25 mouse cellular contexts compared by ENCODE assay signal in genomic region chr11:79990120-79990519, GRCm38 (mm10).
"Had no signal": no experiment of that assay in that cellular context is flagged by ENCODE, and none has a peak within 500 bp of the region (broad histone marks: within the 10 kb centered on the region; RNA-seq: fewer than 3 reads in every experiment).

No protein-coding gene starts in this region.

- H3K27ac ChIP-seq: embryonic facial prominence, embryonic 10.5 days; embryonic facial prominence, embryonic 12.5 days; embryonic facial prominence, embryonic 13.5 days; embryonic facial prominence, embryonic 15.5 days; forebrain, embryonic 10.5 days; forebrain, embryonic 12.5 days; forebrain, embryonic 13.5 days; forebrain, embryonic 15.5 days; gastrocnemius, adult 2 months; heart, adult 2 months had no signal

- H3K4me3 ChIP-seq: embryonic facial prominence, embryonic 10.5 days; embryonic facial prominence, embryonic 12.5 days; embryonic facial prominence, embryonic 13.5 days; embryonic facial prominence, embryonic 15.5 days; erythroblast, embryonic 14.5 days; forebrain, embryonic 10.5 days; forebrain, embryonic 12.5 days; forebrain, embryonic 13.5 days; forebrain, embryonic 15.5 days; gastrocnemius, adult 2 months; heart, adult 2 months had no signal

- H3K4me1 ChIP-seq: embryonic facial prominence, embryonic 15.5 days had no signal

- H3K27me3 ChIP-seq: embryonic facial prominence, embryonic 12.5 days; embryonic facial prominence, embryonic 13.5 days; embryonic facial prominence, embryonic 15.5 days; forebrain, embryonic 12.5 days; forebrain, embryonic 13.5 days; forebrain, embryonic 15.5 days had no signal

- DNase-seq: cerebellum, adult 9-10 months; cerebellum, adult 9-11 months; cerebellum, postnatal 10 days; cerebellum, postnatal 14 days; cerebellum, postnatal 25 days; cerebellum, postnatal 36 days; embryo, embryonic 11 days; forebrain, postnatal 0 days; gastrocnemius, adult 2 months; gastrocnemius, postnatal 10 days; gastrocnemius, postnatal 14 days; gastrocnemius, postnatal 25 days; gastrocnemius, postnatal 36 days; heart, adult 11 months; heart, adult 18-20 months; heart, adult 2 months had no signal

- H3K9me3 ChIP-seq: embryonic facial prominence, embryonic 10.5 days; embryonic facial prominence, embryonic 12.5 days; embryonic facial prominence, embryonic 13.5 days; embryonic facial prominence, embryonic 15.5 days; forebrain, embryonic 10.5 days; forebrain, embryonic 12.5 days; forebrain, embryonic 13.5 days; forebrain, embryonic 15.5 days had no signal

- H3K36me3 ChIP-seq: embryonic facial prominence, embryonic 12.5 days; embryonic facial prominence, embryonic 13.5 days; embryonic facial prominence, embryonic 15.5 days; forebrain, embryonic 12.5 days; forebrain, embryonic 15.5 days had no signal

- H3K9ac ChIP-seq: embryonic facial prominence, embryonic 12.5 days; embryonic facial prominence, embryonic 13.5 days; embryonic facial prominence, embryonic 15.5 days; forebrain, embryonic 12.5 days; forebrain, embryonic 13.5 days; forebrain, embryonic 15.5 days; forebrain, postnatal 0 days had no signal

- H3K4me2 ChIP-seq: embryonic facial prominence, embryonic 12.5 days; embryonic facial prominence, embryonic 13.5 days; embryonic facial prominence, embryonic 15.5 days; forebrain, embryonic 12.5 days; forebrain, embryonic 13.5 days; forebrain, embryonic 15.5 days had no signal
